Mouse (Mus musculus) thymus, adult 18-20 months (tissue): Measurements from ENCODE around the gene Ifnb1.
A peak's percentile ranks its signal among the peaks of the same experiment; 100 is the strongest.
"Not testable (repeated sequence)": the region's sequence is repeated elsewhere in the genome, so short reads cannot be mapped to it uniquely, and the experiment has no call there.

Experiments used
- DNase-seq, 2 experiments: peaks; one replicate each; pipeline ENCODE4 v3.0.0; 2022; ENCODE audit warnings: mixed read lengths in 2 of 2

Ifnb1 gene

DNA sequence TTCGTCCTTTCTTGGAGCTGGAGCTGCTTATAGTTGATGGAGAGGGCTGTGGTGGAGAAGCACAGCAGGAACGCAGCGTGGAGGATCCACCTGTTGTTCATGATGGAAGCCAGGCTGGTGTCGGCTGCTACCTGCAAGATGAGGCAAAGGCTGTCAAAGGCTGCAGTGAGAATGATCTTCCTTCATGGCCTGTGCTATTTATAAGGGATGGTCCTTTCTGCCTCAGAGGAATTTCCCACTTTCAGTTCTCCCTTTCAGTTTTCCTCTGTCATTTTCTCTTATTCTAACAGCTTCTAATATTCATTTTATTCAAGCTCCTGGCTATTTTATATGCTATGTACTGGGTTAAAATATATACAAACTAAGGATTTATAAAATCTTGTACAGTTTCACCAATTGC, at the start of gene Ifnb1:
Ifnb1 (minus strand) TSS at position 101 of the 400 bp plus-strand sequence.
- DNase-seq = no peak

DNA sequence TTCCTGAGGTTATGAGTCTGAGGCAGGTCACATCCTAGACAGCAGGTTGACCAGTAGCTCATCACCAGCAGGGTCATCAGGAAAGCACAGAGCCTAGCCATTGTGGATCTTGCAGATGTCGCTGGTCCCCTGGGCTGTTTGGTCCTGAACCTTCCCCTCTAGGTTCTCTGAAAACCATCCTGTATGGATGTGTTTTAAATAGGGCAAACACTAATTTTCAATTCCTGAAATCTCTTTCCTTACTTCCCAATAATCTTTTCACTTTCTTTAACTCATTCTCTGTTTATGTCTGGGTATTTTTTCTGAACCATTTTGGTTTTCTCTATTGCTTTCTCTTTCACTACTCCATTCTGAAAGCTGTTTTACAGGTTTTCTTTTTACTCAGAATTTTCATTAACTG, 49.1 kb upstream of the Ifnb1 start, which contains the start of gene Ifna14:
Ifna14 (minus strand) TSS at position 101 of the 400 bp plus-strand sequence.
- DNase-seq = no peak

GRCm38 (mm10) chr4:88561791-88562190, 39.2 kb upstream of the Ifnb1 start:
- DNase-seq = no peak

- not testable (repeated sequence) for DNase-seq
Measured at GRCm38 (mm10) chr4:88558145-88558544, 35.6 kb upstream of the Ifnb1 start, which contains the start of gene Ifna15. Gene Ifna15, minus strand, starts transcription at chr4:88558245.

- peak; percentile 42 to 51 for DNase-seq
Measured at GRCm38 (mm10) chr4:88550161-88550945, 27.8 kb upstream of the Ifnb1 start.

DNA sequence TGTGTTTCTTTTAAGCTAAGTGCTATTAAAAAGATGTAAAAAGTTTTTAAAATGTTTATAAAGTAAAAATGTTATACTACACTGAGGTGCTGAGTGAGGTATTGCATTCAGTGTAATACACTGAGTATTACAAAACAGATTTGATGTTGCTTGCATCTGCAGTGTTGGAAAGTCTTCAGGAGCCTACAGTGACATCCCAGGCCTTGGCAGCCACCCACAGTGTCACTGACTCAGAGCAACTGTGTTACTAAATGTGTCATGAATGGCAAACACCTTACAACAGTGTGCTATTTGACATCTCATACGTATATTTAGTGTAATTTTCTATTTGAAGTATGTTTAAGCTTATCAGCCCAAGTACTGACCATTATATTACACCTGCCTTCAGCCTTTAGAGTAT, 25.4 kb upstream of the Ifnb1 start:
- no peak for DNase-seq

GRCm38 (mm10) chr4:88543649-88544234, 21.2 kb upstream of the Ifnb1 start:
- DNase-seq = no peak

DNA sequence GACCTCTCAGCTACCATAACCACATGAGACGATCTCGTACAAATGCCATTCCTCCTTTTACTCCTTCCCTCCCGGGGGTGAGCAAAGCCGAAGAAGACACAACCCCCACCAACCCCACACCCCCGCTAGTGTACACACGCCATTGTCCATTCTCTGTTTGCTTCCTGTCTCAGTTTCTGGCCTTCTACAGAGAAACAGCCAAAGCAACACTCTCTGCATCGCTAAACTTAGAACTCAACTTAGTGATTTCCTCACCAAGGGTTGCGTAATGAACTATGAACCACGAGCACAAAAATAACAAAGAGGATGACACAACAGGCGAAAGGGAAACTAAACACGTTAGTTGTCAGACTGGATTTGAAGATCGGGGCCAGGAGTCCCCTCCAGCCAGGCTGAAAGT, 14.8 kb upstream of the Ifnb1 start:
- DNase-seq = no peak

DNA sequence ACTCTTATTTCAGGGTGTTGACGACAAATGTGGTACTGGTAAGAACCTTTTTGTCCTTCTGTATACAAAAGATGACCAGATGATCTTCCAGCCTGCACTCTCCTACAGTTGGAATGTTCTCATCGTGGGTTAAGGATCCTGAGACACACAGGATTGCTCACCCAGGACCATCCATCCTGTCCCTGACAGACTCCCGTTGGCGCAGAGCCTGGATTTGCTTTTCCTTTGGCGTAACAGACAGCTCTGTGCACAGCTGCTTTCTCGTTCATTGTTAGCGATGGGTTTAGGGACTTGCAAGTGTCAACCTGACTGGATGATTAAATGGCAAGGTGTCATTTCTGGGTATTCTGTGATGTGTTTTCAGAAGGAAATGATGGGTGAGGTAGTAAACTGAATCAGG, 14.1 kb upstream of the Ifnb1 start:
- DNase-seq = no peak

DNA sequence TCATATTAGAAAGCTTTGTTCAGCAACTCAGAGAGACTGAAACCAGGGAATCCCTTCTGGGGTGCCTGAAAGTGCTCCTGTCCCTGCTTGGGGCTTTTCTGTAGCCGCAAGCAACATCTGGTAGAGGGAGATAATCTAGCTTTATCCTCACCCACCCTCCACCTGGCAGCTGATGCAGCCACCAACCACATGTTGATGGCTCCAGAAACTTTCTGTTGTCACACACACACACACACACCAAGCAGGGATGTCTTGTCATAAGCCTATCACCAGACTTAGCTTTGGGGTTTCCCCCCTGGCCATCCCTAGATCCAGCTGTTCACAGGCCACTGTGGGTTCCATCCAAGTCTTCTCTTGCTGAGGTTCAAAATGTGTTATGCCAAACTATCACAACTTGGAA, 13.2 kb upstream of the Ifnb1 start:
- DNase-seq = no peak

GRCm38 (mm10) chr4:88534903-88535302, 12.3 kb upstream of the Ifnb1 start:
- no peak for DNase-seq

GRCm38 (mm10) chr4:88533499-88533898, 10.9 kb upstream of the Ifnb1 start:
- no peak for DNase-seq

DNA sequence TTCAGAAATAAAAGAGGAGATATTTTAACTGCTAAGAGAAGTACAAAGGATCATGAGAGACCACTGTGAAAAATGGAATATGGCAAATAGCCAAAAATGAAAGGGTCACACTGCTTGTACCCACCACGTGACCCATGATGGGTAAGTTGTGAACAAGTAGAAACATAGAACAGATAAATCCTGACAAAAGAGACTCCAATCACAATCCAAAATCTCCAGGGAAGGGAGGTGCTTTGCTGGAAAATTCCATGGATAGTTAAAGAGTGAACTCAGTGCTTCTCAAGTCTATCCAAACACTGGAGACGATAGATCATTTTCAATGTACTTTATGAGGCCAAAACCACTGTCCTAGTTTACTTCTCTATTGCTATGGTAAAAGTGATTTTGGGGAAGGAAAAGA, 8.3 kb upstream of the Ifnb1 start:
- no peak for DNase-seq

DNA sequence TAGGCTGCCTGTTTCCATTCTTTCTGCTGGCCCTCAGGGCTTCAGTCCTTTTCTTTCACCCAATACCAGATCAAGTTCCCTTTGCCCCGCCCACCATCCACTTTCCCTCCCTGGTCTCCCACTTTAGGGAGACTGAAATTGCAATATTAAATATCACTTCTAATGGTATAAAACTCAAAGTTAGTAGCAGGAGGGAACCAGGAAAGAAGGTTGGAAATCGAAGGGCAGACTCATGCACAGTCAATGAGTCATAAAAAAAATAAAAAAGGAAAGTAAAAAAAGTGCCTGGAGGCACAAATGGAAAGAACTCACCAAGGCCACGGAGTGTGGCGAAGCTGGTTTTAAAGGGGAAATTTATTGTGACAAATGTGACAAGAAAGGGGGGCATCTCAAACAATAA, 7.7 kb upstream of the Ifnb1 start:
- no peak for DNase-seq

- no peak for DNase-seq
Measured at GRCm38 (mm10) chr4:88526379-88527049, 3.9 kb upstream of the Ifnb1 start.

GRCm38 (mm10) chr4:88525393-88525792, 2.8 kb upstream of the Ifnb1 start:
- DNase-seq = no peak

- DNase-seq = no peak
Measured at GRCm38 (mm10) chr4:88523241-88523640, 667 bp upstream of the Ifnb1 start.

- DNase-seq = no peak
Measured at GRCm38 (mm10) chr4:88517957-88518356, 4.6 kb downstream of the Ifnb1 start.

GRCm38 (mm10) chr4:88515711-88516211, 6.8 kb downstream of the Ifnb1 start:
- no peak for DNase-seq

GRCm38 (mm10) chr4:88515250-88515649, 7.3 kb downstream of the Ifnb1 start:
- no peak for DNase-seq

DNA sequence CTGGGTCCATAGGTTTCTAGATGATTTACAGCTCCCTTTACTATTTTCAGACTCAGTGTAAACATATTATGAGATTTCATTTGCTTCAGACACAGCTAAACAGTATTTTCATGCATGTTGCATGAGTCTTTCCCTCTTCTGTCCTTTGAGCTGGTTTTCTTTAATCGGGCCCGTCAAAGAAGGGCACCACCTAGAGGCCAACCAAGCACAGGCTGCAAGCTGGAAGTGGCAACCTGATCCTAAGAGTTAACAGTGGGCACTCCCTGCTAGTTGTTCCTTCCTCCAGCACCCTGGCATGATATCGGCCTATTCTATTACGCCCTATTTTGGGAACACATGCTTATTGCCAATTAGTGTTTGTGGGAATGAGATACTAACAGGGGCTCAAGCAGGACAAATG, 8.2 kb downstream of the Ifnb1 start:
- peak in 1 of 2 experiments; percentile 7 for DNase-seq

DNA sequence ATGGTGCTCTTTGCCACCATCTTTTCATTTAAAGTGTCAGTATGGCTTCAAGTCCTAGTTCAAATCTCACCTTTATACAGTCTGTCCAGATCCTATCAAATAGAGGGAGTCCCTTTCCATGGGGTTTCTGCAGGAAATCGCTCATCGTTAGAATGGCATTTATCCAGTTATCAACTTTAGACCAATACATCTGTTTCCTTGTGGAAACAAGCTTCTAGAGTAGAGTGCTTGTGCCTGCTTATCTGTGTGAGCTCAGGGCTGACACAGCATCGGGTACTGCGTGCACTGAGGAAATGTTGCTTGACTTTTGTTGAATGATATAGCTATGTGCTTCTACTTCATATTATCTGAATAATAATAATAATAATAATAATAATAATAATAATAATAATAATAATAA, 8.8 kb downstream of the Ifnb1 start:
- DNase-seq = no peak

DNA sequence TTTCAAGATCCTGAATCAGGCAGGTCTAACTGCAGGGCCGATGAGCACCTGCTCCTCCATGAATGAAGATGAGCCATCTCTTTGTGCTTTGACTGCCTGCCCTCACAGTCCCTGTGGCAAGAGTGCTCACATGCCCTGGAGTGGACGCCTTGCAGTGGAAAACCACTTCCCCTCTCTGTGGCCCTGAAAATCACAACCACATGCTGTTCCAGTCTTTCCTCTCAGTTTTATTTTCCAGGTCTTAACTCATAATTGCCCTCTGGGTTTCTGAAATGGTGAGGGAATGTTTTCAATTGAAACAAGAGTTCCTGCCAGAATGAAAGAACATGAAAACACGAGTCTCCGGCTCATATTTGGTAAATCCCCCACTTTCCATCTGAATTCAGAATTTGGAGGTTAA, 18.8 kb downstream of the Ifnb1 start:
- DNase-seq = no peak

DNA sequence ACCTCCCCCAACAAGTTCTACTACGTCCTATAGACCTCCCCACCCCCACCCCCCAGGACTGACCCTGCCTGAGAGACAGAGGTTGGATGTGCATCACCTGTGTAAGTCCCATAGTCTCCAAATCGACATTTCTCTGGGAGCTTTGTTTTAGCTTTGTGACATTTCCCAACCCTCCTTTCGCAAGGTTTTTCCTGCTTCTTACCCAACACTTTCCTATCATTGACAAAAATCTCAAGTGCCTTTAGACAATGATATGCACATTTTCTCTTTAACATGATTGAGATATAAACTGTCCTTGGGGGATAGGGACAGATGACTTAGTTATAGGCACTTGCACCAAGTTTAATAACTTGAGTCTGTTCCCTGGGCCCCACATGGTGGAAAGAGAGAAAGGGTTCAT, 21.3 kb downstream of the Ifnb1 start:
- no peak for DNase-seq
